Mouse (Mus musculus) megakaryocyte, embryonic 14.5 days (primary cell): ENCODE measurements at regions not wholly inside any gene's neighbourhood (a gene's known extent, or its start where the extent isn't known, plus 50 kb on each side); places are given as distances from the start of the nearest gene placed in this dataset.

ENCODE experiments used
- FLI1 ChIP-seq: IDR thresholded peaks from 2 replicates; pipeline ENCODE4 v1.6.1; 2012; ENCODE audit warnings: low read length, inconsistent platforms, mixed read lengths
- GATA1 ChIP-seq: IDR thresholded peaks from 3 replicates; pipeline ENCODE4 v1.6.1; 2012; ENCODE audit warnings: mixed read lengths, low read length, inconsistent platforms, borderline replicate concordance

DNA sequence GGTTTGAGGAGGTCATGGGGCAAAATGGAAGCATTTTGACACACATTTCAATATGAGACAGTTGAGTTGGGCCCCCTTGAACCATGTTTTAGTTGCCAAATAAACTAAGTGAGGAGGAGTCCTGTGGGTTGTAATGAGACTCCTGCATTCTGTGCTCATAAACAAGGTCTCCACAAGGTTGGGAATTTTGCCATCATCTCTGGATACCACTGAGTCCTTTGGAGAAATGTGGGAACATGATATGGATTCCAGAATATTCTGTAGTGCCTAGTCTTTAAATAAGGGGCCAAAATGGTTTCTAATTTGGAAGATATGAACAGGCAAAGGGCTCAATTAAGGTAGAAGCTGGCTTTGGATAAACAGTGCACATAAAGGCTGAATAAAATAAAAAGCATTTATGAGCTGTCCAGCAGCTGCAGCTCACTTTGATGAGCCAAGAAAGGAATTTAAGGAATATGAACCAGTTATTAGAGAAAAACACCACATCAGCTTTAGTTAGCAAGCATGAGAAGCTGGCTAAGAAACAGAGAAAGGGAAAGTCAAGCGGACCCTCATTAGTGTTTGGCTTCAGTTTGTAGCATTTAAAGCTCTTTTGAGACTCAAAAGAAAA, 161.3 kb upstream of the Sstr4 start:
- TF ChIP-seq GATA1, result no peak
- TF ChIP-seq FLI1, result no peak
